Mouse (Mus musculus): Measurements from ENCODE around the gene Zbtb32. TPM values are rescaled to one million over a fixed set of nuclear protein-coding genes. Genes with fewer than 3 reads are reported as not detected.
A peak's percentile ranks its signal among the peaks of the same experiment; 100 is the strongest.

The Zbtb32 gene
- total and polyA plus RNA-seq, 3 experiments = 173 to 183 (median 178) TPM

GRCm38 (mm10) chr7:30557901-30558514 is 40.7 kb downstream of the Zbtb32 start:
- Histone ChIP-seq H3K36me3 (replicated peaks in 1 of 2; ENCODE audit: control insufficient read depth in 1 of 2, insufficient read depth in 1 of 2, low read length in 1 of 2) (peaks cover 32 to 48% of the 10 kb centered on the region in 2 experiments), H3K27me3 (replicated peaks) (no peaks in the 10 kb centered on the region), H3K27ac (ENCODE audit: insufficient read depth, low read depth) (no peak overlapping the region), H3K9ac (ENCODE audit: insufficient read depth, low read depth) (peak overlapping the region; percentile 98), H3K4me3 (replicated peaks in 1 of 3; ENCODE audit: low read depth in 2 of 3, low read length in 2 of 3, poor library complexity in 1 of 3) (no peak overlapping the region), H3K79me2 (replicated peaks; ENCODE audit: control insufficient read depth, extremely low read depth, insufficient read depth, poor library complexity, severe bottlenecking) (peaks cover 25% of the 10 kb centered on the region), H3K4me2 (ENCODE audit: insufficient read depth, low read depth, poor library complexity, severe bottlenecking) (peak overlapping the region; percentile 85), H3K4me1 (ENCODE audit: control insufficient read depth in 1 of 2, insufficient read depth in 2 of 2) (peaks cover 5 to 39% of the 10 kb centered on the region in 2 experiments; a peak in 3 of 4 replicates), H3K9me3 (replicated peaks; ENCODE audit: low read length) (no peaks in the 10 kb centered on the region)
- no peak for DNase-seq (ENCODE audit: extremely low read depth)
- dilution Hi-C loops (cut with MboI; ENCODE audit: extremely low pct_ligation_motif_present, extremely low pct_unique_long_range_greater_than_20kb, low sequenced_read_pairs) = no loop called here
- in situ Hi-C loops (cut with MboI; ENCODE audit: low pct_ligation_motif_present, low pct_unique_long_range_greater_than_20kb, low sequenced_read_pairs) = loop anchor here (5.0 kb wide), 1 partner anchor 49 kb away; no protein-coding TSS in a partner anchor
- TF ChIP-seq PAX5 (IDR thresholded peaks at IDR 0.05; ENCODE audit: low read length) = no peak
- TF ChIP-seq JUN (IDR thresholded peaks at IDR 0.05; ENCODE audit: insufficient read depth, low read depth, low read length) = no peak
- TF ChIP-seq NELFE (IDR thresholded peaks at IDR 0.05; ENCODE audit: low read depth, low read length) = no peak
- no peak for TF ChIP-seq POLR2AphosphoS2 (IDR thresholded peaks at IDR 0.05; ENCODE audit: low read depth, low read length)
- TF ChIP-seq E2F4 (IDR thresholded peaks at IDR 0.05; ENCODE audit: insufficient replicate concordance, low read depth, low read length) = no peak
- TF ChIP-seq CHD1 (IDR thresholded peaks at IDR 0.05; ENCODE audit: low read depth, low read length) = no peak
- no peak for TF ChIP-seq SMC3 (IDR thresholded peaks at IDR 0.05; ENCODE audit: low read depth, low read length)

- in situ Hi-C loops (cut with MboI; ENCODE audit: low pct_ligation_motif_present, low pct_unique_long_range_greater_than_20kb, low sequenced_read_pairs) (loop anchor here (5.0 kb wide), 1 partner anchor 50 kb away; no protein-coding TSS in a partner anchor), dilution Hi-C loops (cut with MboI; ENCODE audit: extremely low pct_ligation_motif_present, extremely low pct_unique_long_range_greater_than_20kb, low sequenced_read_pairs) (no loop called here)
- Histone ChIP-seq H3K27me3 (replicated peaks) (no peaks in the 10 kb centered on the region), H3K27ac (ENCODE audit: insufficient read depth, low read depth) (no peak overlapping the region), H3K4me3 (replicated peaks in 1 of 3; ENCODE audit: low read depth in 2 of 3, low read length in 2 of 3, poor library complexity in 1 of 3) (no peak overlapping the region), H3K36me3 (replicated peaks in 1 of 2; ENCODE audit: control insufficient read depth in 1 of 2, insufficient read depth in 1 of 2, low read length in 1 of 2) (peaks cover 32 to 48% of the 10 kb centered on the region in 2 experiments), H3K4me2 (ENCODE audit: insufficient read depth, low read depth, poor library complexity, severe bottlenecking) (no peak overlapping the region), H3K4me1 (ENCODE audit: control insufficient read depth in 1 of 2, insufficient read depth in 2 of 2) (peaks cover 5 to 39% of the 10 kb centered on the region in 2 experiments; a peak in 3 of 4 replicates), H3K79me2 (replicated peaks; ENCODE audit: control insufficient read depth, extremely low read depth, insufficient read depth, poor library complexity, severe bottlenecking) (peaks cover 19% of the 10 kb centered on the region), H3K9me3 (replicated peaks; ENCODE audit: low read length) (no peaks in the 10 kb centered on the region), H3K9ac (ENCODE audit: insufficient read depth, low read depth) (no peak overlapping the region)
- no peak for DNase-seq (ENCODE audit: extremely low read depth)
- TF ChIP-seq MAZ (IDR thresholded peaks at IDR 0.05; ENCODE audit: low read depth, low read length) (no peak), CHD1 (IDR thresholded peaks at IDR 0.05; ENCODE audit: low read depth, low read length) (no peak), PAX5 (IDR thresholded peaks at IDR 0.05; ENCODE audit: low read length) (no peak), KAT2A (IDR thresholded peaks at IDR 0.05; ENCODE audit: insufficient replicate concordance, low read length) (no peak), CTCF (conservative IDR thresholded peaks at IDR 0.05 in 1 of 2, IDR thresholded peaks at IDR 0.05 in 1 of 2; ENCODE audit: low read depth in 2 of 2, low read length in 2 of 2) (peak in 1 of 2 experiments; percentile 46; a peak in 2 of 4 replicates)
Observed at GRCm38 (mm10) chr7:30556894-30557536, 41.7 kb downstream of the Zbtb32 start.

Data from CH12.LX (cell line).